Mouse (Mus musculus): ENCODE measurements around the gene Derl3.

Derl3 gene

DNA sequence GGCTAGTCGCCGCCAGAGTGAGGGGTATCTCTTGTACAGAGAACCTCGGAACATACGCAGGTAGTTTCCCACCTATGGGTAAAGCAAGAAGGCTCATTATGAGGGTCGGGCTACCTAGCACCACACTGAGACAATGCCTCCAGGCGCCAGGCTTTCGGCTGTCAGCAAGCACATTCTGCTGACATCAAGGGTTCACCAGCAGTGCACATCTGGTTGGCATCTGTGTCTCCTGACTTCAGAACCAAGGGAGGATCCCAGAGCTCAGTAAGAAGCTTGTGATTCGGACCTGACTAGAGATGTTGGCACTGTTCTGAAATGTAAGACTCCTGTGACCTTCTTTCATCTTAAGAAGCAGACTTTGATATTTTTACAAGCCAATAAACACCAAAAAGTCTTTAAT is 23.6 kb downstream of the Derl3 start:
- DNase-seq, result no peak

DNA sequence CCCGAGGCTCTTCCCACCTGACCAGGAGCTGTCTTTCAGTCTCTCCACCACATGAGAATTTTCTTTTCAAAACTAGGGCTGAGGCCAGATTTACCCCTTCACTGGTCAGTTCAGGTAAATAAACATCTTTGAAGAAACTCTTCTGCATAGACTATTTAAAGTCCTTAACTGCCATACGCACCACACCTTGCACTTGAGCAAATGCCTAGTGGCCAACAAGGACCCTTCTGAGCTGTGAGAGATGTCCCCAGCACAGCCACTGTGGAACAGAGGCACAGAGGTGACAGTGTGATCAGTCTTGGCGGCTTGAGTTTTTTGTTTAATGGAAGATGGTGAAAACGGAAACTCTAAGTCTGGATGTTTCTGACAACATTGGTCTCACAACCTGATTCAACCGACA is 25.8 kb downstream of the Derl3 start:
- no peak for DNase-seq

DNA sequence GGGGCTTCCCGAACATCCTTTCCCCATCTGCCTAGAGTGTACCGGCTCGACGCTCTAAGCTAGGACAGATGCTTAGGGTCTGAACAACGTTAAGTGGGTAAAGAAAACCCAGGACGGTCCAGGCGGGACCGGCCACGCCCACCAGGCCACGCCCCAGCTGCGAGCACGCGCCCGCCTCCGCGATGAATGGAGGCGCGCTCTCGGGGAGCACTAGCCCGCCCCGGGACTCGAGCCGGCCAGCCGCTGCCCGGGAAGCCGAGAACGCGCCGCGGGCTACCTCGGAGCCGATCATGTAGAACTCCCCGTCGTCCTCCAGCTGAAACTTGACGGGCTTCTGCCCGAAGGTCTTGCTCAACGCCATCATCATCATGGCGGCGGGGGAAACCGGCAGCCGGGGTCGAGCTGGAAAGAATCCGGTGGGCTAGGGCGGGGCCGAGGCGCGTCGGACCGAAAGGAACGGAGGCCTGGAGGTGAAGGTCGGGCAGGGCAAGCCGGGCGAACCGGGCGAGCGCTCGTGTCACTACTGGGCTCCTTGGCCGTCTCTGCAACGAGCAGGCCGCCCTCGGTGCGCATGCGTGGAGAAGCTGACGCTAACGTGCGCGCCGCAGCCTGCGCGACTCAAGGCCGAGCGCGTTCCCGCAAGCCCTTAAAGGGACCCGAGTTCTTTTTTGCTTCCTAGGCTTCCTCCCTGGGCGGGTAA is 28.0 kb downstream of the Derl3 start, which contains the start of gene Smarcb1:
TSS of gene Smarcb1 (minus strand) at position 592 of the 700 bp plus-strand sequence.
- peak; percentile 94 for DNase-seq

DNA sequence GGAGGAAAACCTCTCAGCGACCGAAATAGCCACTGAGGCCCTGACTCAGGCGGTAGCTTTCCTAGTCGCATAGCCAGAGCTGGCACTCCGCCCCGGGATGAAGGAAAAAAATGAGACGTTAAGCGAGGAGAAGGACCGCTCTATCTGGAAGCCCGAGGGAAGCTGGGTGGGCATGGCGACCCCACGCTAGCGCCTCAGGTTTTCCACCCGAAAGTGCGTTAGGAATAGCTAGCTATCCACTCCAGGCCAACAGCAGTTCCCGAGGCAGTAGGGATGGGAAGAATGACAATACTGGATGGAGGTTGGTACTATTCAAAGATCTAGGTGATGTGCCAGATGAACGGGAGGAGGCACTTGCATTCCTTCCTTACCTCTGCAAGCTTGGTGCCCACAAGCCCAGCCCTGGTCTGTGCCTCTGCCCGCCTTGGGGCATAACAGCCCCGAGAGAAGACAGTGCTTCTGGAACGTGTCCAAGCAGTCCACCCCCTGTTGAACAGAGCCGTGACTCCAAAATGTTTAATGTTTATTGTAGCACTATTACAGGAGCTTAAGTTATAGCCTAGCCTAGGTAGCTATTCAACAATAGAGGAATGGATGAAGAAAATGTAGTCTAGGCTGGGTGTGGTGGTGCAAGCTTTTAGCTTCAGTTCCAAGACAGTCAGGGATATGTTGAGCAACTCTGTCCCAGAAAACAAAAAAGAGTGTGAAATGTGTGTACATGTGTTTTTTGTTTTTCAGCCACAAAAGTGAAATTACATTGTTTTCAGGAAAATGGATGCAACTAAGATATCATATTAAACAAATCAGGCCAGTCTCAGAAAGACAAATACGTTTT is 28.7 kb downstream of the Derl3 start:
- no peak for DNase-seq

DNA sequence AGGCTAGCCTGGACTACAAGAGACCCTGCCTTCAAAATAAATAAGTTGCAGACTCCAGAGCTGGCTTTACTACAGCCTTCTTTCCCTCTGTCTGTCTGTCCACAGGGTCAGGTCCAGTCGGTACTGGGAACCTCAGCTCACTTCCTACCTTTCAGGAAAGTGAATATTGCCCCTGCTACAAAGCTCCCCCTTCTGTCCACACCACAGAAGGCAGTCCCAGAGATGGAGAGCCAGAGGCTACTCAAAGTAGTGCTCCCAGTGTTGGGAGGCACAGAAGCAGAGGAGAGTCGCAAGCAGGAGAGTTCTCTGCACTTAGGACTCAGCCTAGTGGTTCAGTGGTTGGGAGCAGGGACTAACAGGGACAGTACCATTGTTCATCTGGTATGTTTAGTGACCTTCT is 31.1 kb downstream of the Derl3 start:
- no peak for DNase-seq

DNA sequence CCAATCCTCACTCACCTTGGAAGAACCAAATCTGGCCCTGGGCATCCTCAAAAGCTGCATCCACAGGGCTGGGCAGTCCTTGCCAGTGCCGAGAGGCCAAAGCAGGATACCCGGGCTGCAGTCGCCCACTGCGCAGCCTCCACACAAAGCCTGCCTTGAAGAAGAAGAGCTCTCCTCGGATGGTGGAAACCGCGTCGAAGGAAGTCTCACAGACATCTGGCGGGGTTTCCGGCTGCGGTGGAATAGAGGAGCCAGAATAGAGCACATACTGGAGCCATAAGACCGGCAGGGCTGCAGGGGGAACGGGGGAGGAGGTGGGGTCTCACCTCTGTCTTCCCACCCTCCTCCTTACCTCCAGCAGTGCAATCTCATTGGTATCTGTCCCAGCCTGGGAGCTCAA is 33.2 kb downstream of the Derl3 start:
- DNase-seq, result no peak

DNA sequence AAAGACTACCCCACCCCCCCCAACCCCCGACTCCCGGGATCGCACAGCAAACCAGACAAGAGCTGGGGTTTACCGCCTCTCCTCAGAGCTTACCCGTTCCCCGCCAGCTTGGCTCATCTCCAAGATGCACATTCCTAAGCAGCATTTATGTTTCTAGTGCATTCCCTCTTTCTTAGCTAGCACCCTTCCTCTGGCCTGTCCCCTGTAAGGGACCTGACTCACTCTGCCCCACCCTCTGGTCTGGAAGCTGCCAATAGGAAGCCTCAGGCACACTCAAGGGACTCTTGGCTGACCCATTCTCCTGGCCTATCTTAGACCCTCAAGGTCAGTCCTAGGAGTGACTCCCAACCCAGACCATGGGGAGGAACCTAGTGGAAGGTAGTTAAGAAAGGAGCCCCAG is 37.1 kb downstream of the Derl3 start:
- no peak for DNase-seq

DNA sequence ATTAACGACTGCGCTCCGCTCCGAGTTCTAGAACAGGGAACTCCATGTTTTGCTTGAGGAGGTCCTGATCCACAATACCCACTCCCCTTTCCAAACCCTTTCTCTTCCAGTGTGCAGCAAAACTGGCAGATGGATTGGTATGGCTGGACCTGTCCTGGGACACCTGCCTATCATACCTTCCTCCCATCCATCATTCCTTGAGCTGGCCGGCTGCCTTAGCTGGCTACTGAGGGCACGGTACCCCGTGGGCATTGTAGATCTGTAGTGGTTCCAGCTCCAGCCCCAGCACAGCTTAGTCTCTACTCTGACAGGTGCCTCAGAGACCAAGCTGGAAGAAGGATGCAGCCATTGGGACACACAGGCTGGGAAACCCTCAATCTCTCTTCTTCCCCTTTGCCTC is 38.1 kb downstream of the Derl3 start:
- no peak for DNase-seq

DNA sequence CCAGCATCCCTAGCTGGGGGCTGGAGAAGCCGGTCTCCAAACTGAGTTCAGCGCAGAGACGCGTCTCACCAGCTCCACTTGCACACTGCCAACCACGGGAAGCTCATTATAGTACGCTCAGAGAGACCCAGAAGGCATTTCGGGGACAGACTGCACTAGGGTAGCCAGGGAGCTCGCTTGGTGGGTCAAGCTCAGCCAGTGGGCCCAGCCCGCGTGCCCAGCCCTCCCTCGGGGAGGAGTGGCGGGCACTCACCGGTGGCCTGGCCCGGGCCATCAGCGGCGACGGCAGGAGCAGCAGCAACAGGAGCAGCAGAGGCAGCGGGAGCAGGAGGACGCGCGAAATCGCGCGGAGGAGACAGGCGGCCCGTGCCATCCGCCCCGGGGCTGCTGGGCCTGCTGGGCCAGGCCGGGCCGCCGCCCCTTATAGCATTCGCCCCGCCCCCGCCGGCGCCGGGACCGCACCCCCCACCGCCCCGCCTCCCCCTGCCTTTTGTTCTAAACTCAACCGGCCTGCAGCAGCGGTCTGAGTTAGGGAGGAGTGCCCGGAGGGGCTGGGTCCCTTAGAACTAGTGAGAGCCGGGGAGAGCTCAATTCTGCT is 39.0 kb downstream of the Derl3 start:
- no peak for DNase-seq

DNA sequence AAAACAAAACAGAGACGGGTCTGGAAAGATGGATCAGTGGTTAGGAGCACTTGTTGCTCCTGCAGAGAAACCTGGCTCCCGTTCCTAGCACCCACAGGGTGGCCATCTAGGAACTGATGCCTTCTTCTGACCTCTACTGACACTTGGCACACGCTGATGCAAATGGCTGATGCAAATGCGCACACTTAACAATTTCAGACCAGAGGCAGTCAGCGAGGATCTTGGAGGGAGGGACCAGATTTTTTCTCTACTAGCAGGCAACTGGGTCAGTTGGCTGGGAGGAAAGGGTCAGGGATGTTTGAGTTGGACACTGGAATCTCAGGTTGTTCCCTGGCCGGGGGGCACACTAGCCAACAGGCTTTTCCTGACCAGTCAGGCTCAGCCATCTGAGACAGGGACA is 39.7 kb downstream of the Derl3 start, which contains the start of gene Chchd10:
TSS of gene Chchd10 (plus strand) at position 240 of the 400 bp plus-strand sequence.
- no peak for DNase-seq

DNA sequence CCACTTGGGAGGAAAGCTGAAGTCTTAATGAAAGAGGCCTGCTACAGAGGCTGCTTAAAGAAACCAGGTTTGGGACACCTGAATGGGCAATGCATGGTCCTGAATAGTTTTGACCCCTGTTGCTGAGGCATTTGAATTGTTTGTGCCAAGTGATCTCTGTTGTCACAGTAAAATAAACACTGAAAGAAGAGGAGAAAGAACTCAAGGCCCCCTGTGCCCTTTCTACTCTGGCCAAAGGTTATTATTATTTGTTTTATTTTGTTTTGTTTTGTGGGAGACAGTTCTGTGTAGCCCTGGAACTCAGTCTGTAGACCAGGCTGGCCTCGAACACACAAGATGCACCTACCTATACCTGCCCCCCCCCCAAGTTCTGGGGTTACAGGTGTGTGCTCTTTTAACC is 41.8 kb downstream of the Derl3 start:
- DNase-seq, result no peak

DNA sequence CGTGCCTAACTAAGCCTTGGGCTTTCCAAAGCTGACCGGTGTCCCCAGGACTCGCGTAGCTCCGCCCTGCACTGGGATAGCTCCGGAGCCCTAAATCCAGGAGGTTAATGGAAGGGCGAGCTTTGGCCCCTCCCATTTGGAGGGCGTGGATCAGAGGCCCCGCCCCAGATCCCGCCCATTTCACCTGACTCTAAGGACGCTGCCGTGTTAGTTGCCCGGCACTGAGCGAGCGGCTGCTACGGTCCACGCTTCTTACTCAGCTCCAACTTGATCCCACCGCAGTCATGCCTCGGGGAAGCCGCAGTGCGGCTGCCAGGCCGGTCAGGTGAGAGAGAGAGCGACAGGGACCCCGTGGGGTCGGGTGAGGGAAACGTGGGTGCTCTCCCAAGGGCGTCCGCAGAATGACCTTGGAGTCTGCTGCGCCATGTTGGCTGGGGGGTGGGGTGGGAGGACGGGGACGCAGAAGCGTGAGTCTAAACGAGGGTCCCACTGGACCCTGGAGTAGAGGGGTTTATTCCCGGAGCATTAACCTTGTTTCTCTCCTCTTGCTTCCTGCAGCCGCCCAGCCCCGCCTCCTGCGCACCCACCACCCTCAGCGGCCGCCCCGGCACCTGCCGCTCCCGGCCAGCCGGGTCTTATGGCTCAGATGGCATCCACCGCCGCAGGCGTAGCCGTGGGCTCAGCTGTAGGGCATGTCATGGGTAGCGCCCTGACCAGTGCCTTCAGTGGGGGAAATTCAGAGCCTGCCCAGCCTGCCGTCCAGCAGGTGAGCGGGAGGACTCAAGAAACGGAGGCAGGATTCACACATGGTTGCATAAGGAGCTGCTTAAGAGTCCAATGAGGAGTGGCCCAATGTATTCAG is 42.7 kb downstream of the Derl3 start, which contains the start of gene Mmp11:
TSS of gene Mmp11 (minus strand) at position 817 of the 862 bp plus-strand sequence.
- DNase-seq, result peak; percentile 78

DNA sequence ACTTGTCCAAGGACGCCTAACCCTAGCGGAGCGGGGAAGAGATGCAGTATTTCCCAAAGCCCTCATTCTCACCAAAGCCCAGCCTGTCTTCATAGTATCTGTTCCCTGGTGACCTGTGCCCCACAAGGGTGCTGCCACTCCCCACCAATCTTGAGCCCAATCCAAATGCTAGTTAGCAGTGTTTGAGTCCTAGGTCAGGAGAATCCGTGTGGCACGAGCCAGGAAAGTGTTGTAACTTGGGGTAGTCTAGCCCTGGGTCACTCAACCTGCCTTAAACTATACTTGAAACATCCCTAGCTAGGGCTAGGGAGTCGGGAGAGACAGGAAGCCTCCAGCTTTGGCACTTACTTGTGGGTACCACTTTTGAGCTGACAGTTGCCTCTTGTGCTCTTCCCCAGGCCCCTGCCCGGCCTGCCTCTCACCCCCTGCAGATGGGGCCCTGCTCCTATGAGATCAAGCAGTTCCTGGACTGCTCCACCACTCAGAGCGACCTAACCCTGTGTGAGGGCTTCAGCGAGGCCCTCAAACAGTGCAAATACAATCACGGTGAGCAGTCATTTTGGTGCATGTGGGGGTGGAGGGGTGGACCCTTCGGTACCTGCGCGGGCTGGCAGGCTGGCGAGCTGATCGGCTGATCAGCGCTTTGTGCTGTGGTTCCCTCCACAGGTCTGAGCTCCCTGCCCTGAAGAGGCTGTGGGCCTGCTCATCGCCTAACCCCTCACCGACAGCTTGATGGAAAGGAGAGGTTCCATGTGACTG is 43.9 kb downstream of the Derl3 start:
- no peak for DNase-seq

DNA sequence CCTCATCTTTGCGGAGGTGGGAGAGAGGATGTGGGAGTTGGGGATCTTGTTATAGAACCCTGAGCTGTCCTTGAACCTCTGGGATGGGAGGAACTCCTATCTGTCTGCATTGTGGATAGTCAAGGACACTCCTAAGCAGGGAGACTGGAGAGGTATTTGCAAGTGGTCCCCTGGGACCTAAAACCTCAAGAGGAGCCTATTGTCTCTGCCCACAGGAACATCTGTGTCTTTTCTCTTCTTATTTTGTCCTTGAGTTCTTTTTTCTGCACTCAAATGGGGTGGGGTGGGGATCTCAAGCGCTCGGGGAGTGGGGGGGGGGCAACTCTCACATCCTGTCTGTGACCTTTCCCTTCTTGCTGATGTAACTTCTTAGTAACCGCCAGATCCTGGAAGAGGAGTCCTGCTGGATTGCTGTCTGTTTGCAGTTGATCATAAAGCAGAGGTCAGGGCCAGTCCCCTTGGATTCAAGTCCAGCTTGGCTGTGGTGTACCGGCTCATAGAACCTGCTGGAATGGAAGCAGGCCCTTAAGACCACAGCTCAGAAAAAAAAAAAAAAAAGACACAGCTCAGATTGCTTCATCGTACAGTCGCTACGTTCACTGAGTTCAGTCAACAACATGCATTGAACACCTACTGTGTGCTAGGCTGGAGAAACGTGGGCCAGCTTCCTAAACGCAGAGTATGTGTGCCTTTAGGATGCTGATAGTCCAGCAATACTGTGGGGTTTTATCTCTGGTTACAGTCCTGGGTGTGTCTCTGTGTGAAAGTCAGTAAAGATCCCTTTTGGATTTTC is 44.8 kb downstream of the Derl3 start:
- no peak for DNase-seq

DNA sequence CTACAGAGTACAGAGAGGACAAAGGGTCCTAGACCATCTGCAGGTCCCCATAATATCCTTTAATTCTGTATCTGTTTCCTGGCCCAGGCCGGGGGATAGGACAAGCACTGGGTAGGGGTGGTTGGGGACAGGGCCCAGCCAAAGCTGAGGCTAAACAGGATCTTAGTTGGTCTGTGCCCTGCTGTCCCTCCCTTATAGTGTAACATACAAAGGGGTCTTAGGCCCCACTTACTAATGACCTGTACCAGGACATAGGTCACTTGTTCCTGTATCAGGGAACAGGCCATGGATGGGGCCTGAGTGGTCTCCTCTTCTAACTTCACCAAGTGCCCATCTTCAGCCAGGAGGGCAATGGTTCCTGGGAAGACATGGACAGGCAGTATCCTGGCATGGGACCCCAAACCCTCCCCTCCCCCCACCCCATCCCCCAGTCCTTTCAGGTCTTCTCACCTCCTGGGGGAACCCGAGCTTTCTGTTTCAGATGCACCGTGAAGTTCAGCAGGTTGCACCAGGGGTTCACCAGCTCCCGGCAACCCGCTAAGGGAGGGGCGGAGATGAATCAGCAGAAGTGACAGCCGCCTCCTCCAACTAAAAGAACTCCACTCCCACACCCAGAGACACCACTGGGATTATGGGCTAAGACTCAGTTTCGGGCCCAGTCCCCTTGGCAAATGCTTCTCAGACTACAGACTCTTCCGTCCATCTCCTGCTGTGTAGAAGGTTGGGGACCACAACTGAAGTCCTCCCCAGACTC is 46.4 kb downstream of the Derl3 start:
- DNase-seq, result no peak

DNA sequence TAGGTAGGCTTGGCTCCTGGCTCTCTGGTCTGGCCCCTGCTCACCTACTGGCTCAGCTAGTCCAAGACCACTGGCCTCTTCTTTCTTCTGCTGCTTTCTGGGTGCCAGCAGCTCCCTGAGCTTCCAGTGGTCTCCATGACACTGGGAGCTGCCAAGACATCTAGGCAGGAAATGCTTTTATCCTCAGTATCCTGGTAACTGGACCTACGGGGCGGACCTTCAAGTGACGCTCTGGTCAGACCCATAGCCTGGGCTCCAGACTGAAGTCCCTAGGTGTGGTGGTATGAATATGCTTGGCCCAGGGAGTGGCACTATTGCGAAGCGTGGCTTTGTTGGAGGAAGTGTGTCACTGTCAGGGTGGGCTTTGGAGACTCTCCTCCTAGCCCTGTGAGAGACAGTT is 47.3 kb downstream of the Derl3 start, which contains the start of gene Gm867:
TSS of gene Gm867 (minus strand) at position 153 of the 400 bp plus-strand sequence.
- DNase-seq, result no peak

DNA sequence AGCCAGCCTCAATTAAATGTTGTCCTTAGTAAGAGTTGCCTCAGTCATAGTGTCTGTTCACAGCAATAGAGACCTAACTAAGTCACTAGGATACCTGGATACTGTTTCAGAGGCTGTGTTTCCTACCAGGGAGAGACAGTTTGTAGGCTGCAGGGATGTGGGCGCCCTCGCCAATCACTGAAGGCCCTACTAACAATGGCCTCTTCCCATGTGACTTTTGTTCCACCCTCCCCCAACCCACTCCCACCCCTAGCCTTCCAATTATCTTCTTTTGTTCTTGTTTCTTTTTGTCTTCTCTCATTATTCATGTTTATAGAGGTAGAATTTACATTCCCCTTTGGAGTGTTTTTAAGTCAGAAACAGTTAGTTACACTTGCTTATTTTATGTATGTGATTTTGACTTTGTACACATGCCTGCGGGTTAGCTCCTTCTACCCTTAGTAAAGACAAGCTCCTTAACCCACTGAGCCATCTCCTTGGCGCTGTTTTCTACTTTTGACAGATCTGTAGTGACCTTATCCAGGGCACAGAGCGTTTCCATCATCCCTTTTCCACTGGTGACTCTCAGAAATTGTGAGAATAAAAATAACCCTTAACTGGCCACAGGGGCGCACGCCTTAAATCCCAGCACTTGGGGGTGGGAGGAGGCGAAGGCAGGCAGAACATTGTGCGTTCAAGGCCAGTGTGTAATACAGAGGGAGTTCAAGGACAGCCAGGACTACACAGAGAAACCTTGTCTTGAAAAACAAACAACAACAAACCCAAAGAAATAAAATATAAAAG is 48.0 kb downstream of the Derl3 start:
- no peak for DNase-seq

DNA sequence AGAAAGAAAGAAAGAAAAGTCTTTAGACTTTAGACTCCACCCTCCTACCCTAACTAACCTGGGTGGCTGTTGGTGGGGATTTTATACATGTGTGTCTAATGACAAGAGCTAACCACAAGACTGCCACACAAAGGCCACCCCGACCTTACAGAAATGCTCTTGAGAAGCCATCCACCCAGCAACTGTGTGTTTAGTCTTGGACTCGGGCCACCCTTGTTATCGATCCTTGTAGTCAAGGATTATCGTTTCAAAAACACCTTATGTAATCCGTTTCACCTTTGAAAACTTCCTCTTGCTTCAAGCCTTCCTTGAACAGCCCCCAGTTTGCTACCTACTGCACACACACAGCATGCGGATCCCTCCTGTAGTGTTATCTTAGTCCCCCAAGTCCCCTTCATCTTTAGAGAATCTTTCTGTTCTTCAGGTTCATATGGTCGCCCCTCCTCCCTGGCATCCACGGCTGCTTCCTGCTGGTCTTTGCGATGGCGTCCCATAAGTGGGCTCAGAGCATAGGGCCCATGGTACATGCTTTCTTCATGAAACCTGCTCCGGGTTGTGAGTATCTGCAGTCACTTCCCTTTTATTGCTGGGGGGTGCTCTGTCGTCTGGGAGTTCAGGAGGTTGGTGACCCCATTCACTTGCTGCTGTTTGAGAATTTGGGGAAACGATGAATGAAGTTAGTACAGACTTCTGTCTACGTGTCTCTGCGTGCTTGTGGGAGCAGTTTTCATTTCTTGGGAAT is 49.7 kb downstream of the Derl3 start, which contains the start of gene Vpreb3:
TSS of gene Vpreb3 (plus strand) at position 322 of the 742 bp plus-strand sequence.
- no peak for DNase-seq
